Mouse (Mus musculus): ENCODE results near the gene Ms4a10. TPM values are rescaled to one million over a fixed set of nuclear protein-coding genes. Genes with fewer than 3 reads are reported as not detected.

The Ms4a10 gene
- not detected in 2 replicates for polyA plus RNA-seq (2014; fragmentation: Nextera tagmentation; extraction: Ambion mirVana)

- Histone ChIP-seq H3K9me3 (replicated peaks; ENCODE audit: control insufficient read depth, low read length) (no peaks in the 10 kb centered on the region), H3K36me3 (ENCODE audit: control insufficient read depth, insufficient read depth, low read length) (no peaks in the 10 kb centered on the region), H3K27ac (ENCODE audit: low read depth, low read length) (no peak within 1 kb of the TSS), H3K27me3 (replicated peaks; ENCODE audit: control insufficient read depth, insufficient read depth, low read length) (no peaks in the 10 kb centered on the region), H3K4me2 (ENCODE audit: low read length) (no peak within 1 kb of the TSS), H3K9ac (ENCODE audit: low read length) (no peak within 1 kb of the TSS), H3K4me3 (ENCODE audit: low read depth, low read length) (no peak within 1 kb of the TSS), H3K4me1 (ENCODE audit: control insufficient read depth, insufficient read depth, low read length) (no peaks in the 10 kb centered on the region)
- 65% methylated on average over 4 of the region's 4 CpGs for WGBS
- DNase-seq (ENCODE audit: low spot score), result no peak
- no peak for ATAC-seq
These were observed at the start of gene Ms4a10 for GRCm38 (mm10) chr19:10974238-10974865. Ms4a10 (minus strand) TSS chr19:10974670.

GRCm38 (mm10) chr19:11022382-11022781, 47.9 kb upstream of the Ms4a10 start:
- Histone ChIP-seq H3K36me3 (ENCODE audit: control insufficient read depth, insufficient read depth, low read length) (no peaks in the 10 kb centered on the region), H3K9me3 (replicated peaks; ENCODE audit: control insufficient read depth, low read length) (no peaks in the 10 kb centered on the region), H3K4me2 (ENCODE audit: low read length) (no peak overlapping the region), H3K27me3 (replicated peaks; ENCODE audit: control insufficient read depth, insufficient read depth, low read length) (no peaks in the 10 kb centered on the region), H3K4me1 (ENCODE audit: control insufficient read depth, insufficient read depth, low read length) (no peaks in the 10 kb centered on the region), H3K27ac (ENCODE audit: low read depth, low read length) (no peak overlapping the region), H3K9ac (ENCODE audit: low read length) (no peak overlapping the region), H3K4me3 (ENCODE audit: low read depth, low read length) (no peak overlapping the region)
- DNase-seq (ENCODE audit: low spot score), result no peak
- ATAC-seq, result no peak

GRCm38 (mm10) chr19:11017891-11018290, 43.4 kb upstream of the Ms4a10 start, which contains the start of gene Ms4a18:
Ms4a18 (minus strand) TSS chr19:11018031.
- Histone ChIP-seq H3K36me3 (ENCODE audit: control insufficient read depth, insufficient read depth, low read length) (no peaks in the 10 kb centered on the region), H3K27me3 (replicated peaks; ENCODE audit: control insufficient read depth, insufficient read depth, low read length) (no peaks in the 10 kb centered on the region), H3K4me1 (ENCODE audit: control insufficient read depth, insufficient read depth, low read length) (no peaks in the 10 kb centered on the region), H3K4me2 (ENCODE audit: low read length) (no peak within 1 kb of the TSS), H3K9ac (ENCODE audit: low read length) (no peak within 1 kb of the TSS), H3K27ac (ENCODE audit: low read depth, low read length) (no peak within 1 kb of the TSS), H3K4me3 (ENCODE audit: low read depth, low read length) (no peak within 1 kb of the TSS), H3K9me3 (replicated peaks; ENCODE audit: control insufficient read depth, low read length) (no peaks in the 10 kb centered on the region)
- no peak for DNase-seq (ENCODE audit: low spot score)
- ATAC-seq, result no peak
- WGBS, result 87% methylated on average over 3 of the region's 3 CpGs

- Histone ChIP-seq H3K4me1 (ENCODE audit: control insufficient read depth, insufficient read depth, low read length) (no peaks in the 10 kb centered on the region), H3K36me3 (ENCODE audit: control insufficient read depth, insufficient read depth, low read length) (no peaks in the 10 kb centered on the region), H3K9ac (ENCODE audit: low read length) (no peak overlapping the region), H3K27ac (ENCODE audit: low read depth, low read length) (no peak overlapping the region), H3K4me2 (ENCODE audit: low read length) (no peak overlapping the region), H3K27me3 (replicated peaks; ENCODE audit: control insufficient read depth, insufficient read depth, low read length) (no peaks in the 10 kb centered on the region), H3K4me3 (ENCODE audit: low read depth, low read length) (no peak overlapping the region), H3K9me3 (replicated peaks; ENCODE audit: control insufficient read depth, low read length) (no peaks in the 10 kb centered on the region)
- WGBS, result 64% methylated on average over 2 of the region's 2 CpGs
- no peak for DNase-seq (ENCODE audit: low spot score)
- no peak for ATAC-seq
These were observed 42.8 kb upstream of the Ms4a10 start for GRCm38 (mm10) chr19:11017251-11017650.

GRCm38 (mm10) chr19:11015998-11016397, 41.5 kb upstream of the Ms4a10 start:
- Histone ChIP-seq H3K9ac (ENCODE audit: low read length) (no peak overlapping the region), H3K4me3 (ENCODE audit: low read depth, low read length) (no peak overlapping the region), H3K9me3 (replicated peaks; ENCODE audit: control insufficient read depth, low read length) (no peaks in the 10 kb centered on the region), H3K27me3 (replicated peaks; ENCODE audit: control insufficient read depth, insufficient read depth, low read length) (no peaks in the 10 kb centered on the region), H3K4me1 (ENCODE audit: control insufficient read depth, insufficient read depth, low read length) (no peaks in the 10 kb centered on the region), H3K27ac (ENCODE audit: low read depth, low read length) (no peak overlapping the region), H3K4me2 (ENCODE audit: low read length) (no peak overlapping the region), H3K36me3 (ENCODE audit: control insufficient read depth, insufficient read depth, low read length) (no peaks in the 10 kb centered on the region)
- no peak for ATAC-seq
- DNase-seq (ENCODE audit: low spot score), result no peak
- WGBS, result 88% methylated on average over 1 of the region's 1 CpGs

- Histone ChIP-seq H3K4me2 (ENCODE audit: low read length) (no peak overlapping the region), H3K27ac (ENCODE audit: low read depth, low read length) (no peak overlapping the region), H3K27me3 (replicated peaks; ENCODE audit: control insufficient read depth, insufficient read depth, low read length) (no peaks in the 10 kb centered on the region), H3K4me3 (ENCODE audit: low read depth, low read length) (no peak overlapping the region), H3K9me3 (replicated peaks; ENCODE audit: control insufficient read depth, low read length) (no peaks in the 10 kb centered on the region), H3K36me3 (ENCODE audit: control insufficient read depth, insufficient read depth, low read length) (no peaks in the 10 kb centered on the region), H3K4me1 (ENCODE audit: control insufficient read depth, insufficient read depth, low read length) (no peaks in the 10 kb centered on the region), H3K9ac (ENCODE audit: low read length) (no peak overlapping the region)
- ATAC-seq (no peak), DNase-seq (ENCODE audit: low spot score) (no peak)
These were observed 41.0 kb upstream of the Ms4a10 start for GRCm38 (mm10) chr19:11015468-11015867.

GRCm38 (mm10) chr19:10993150-10993549, 18.7 kb upstream of the Ms4a10 start, which contains the start of gene Ms4a15:
Ms4a15 (minus strand) TSS chr19:10993250.
- Histone ChIP-seq H3K4me2 (ENCODE audit: low read length) (no peak within 1 kb of the TSS), H3K9ac (ENCODE audit: low read length) (no peak within 1 kb of the TSS), H3K4me3 (ENCODE audit: low read depth, low read length) (no peak within 1 kb of the TSS), H3K27ac (ENCODE audit: low read depth, low read length) (no peak within 1 kb of the TSS), H3K9me3 (replicated peaks; ENCODE audit: control insufficient read depth, low read length) (no peaks in the 10 kb centered on the region), H3K27me3 (replicated peaks; ENCODE audit: control insufficient read depth, insufficient read depth, low read length) (no peaks in the 10 kb centered on the region), H3K36me3 (ENCODE audit: control insufficient read depth, insufficient read depth, low read length) (no peaks in the 10 kb centered on the region), H3K4me1 (ENCODE audit: control insufficient read depth, insufficient read depth, low read length) (no peaks in the 10 kb centered on the region)
- no peak for ATAC-seq
- DNase-seq (ENCODE audit: low spot score), result no peak
- 89% methylated on average over 7 of the region's 7 CpGs for WGBS

GRCm38 (mm10) chr19:10991911-10992310, 17.4 kb upstream of the Ms4a10 start:
- no peaks in the 10 kb centered on the region for H3K27me3 ChIP-seq (replicated peaks; ENCODE audit: control insufficient read depth, insufficient read depth, low read length)
- no peaks in the 10 kb centered on the region for H3K9me3 ChIP-seq (replicated peaks; ENCODE audit: control insufficient read depth, low read length)
- ATAC-seq (no peak), DNase-seq (ENCODE audit: low spot score) (no peak)
- no peak overlapping the region for H3K27ac ChIP-seq (ENCODE audit: low read depth, low read length)
- no peaks in the 10 kb centered on the region for H3K4me1 ChIP-seq (ENCODE audit: control insufficient read depth, insufficient read depth, low read length)
- no peaks in the 10 kb centered on the region for H3K36me3 ChIP-seq (ENCODE audit: control insufficient read depth, insufficient read depth, low read length)
- no peak overlapping the region for H3K9ac ChIP-seq (ENCODE audit: low read length)
- H3K4me3 ChIP-seq (ENCODE audit: low read depth, low read length), result no peak overlapping the region
- H3K4me2 ChIP-seq (ENCODE audit: low read length), result no peak overlapping the region

- Histone ChIP-seq H3K27ac (ENCODE audit: low read depth, low read length) (no peak overlapping the region), H3K9ac (ENCODE audit: low read length) (no peak overlapping the region), H3K9me3 (replicated peaks; ENCODE audit: control insufficient read depth, low read length) (no peaks in the 10 kb centered on the region), H3K36me3 (ENCODE audit: control insufficient read depth, insufficient read depth, low read length) (no peaks in the 10 kb centered on the region), H3K4me3 (ENCODE audit: low read depth, low read length) (no peak overlapping the region), H3K4me1 (ENCODE audit: control insufficient read depth, insufficient read depth, low read length) (no peaks in the 10 kb centered on the region), H3K4me2 (ENCODE audit: low read length) (no peak overlapping the region), H3K27me3 (replicated peaks; ENCODE audit: control insufficient read depth, insufficient read depth, low read length) (no peaks in the 10 kb centered on the region)
- WGBS, result 48% methylated on average over 1 of the region's 1 CpGs
- DNase-seq (ENCODE audit: low spot score) (no peak), ATAC-seq (no peak)
These were observed 16.3 kb upstream of the Ms4a10 start for GRCm38 (mm10) chr19:10990751-10991150.

All from forebrain, embryonic 14.5 days (tissue).